Mouse (Mus musculus) kidney, adult 11 months (tissue): ENCODE results near the gene Surf2.

Experiments used
- DNase-seq: peaks from one replicate; pipeline ENCODE4 v3.0.0; 2022

Surf2 gene

DNA sequence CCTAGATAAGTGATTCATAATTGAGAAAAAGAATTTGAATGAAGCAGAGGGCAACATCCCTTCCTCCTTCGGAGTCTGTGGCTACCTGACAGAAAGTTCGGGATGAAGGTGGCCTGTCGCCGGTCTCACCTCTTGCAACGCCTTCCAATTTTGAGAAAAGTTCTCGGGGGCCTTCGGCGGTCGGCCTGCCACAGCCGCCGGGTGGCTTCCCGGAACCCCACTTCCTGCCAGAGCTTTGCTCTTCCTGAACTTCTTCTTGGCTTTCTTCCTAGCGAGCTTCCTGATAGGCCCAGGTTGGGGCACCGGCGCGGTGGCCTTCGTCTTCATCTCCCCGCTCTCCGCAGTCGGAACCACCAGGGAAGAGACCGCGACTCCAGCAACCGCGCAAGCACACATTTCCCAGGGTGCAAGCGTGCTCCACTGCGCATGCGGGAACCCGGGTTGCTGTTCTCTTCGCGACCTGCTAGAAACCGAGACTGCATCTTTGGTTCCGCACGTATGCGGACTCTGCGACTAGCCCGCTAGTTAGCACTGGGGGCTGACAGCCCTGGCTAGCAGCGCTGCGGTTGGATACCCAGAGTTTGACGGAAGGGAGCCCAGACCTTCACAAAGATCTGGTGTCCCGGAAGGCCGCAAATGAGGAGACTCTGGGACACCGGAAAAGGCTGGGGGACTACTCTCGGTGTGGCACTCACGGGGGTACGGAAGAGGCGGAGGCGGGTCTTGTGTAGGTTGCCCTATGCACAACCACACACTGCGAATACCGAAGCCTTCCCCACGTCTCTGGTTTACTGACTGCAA lies 48.0 kb downstream of the Surf2 start, which contains the start of gene Rexo4:
Rexo4 (minus strand) TSS at position 464 of the 801 bp plus-strand sequence.
- peak; percentile 90 for DNase-seq

DNA sequence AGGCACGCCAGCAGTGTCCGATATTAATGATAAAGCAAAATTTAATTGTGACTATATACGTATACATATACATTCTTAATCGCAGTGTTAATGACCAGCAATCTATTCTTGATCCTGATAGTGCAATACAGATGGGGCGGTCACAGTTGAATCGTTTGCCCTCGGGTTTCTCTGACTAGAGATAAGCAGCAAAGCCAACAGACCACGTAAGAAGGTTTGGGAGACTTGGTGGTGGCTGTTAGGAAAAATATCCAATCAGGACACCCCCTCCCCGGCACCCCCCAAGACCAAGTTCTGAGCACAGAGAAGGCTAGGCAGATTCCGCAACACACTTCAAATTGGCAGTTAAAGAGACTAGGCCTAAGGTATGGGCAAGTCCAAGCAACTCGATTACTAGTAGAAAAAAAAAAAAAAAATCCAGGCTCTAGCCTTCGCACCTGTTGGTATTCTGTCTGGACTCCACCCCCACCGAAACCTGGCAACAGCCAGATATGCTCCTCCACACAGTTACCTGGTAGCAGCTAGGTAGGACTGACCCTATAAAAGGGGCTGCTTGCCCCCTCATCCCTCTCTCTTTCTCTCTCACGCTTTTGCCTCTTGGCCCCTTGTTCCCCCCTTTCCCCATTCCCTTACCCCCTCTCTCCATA lies 48.7 kb downstream of the Surf2 start:
- no peak for DNase-seq

DNA sequence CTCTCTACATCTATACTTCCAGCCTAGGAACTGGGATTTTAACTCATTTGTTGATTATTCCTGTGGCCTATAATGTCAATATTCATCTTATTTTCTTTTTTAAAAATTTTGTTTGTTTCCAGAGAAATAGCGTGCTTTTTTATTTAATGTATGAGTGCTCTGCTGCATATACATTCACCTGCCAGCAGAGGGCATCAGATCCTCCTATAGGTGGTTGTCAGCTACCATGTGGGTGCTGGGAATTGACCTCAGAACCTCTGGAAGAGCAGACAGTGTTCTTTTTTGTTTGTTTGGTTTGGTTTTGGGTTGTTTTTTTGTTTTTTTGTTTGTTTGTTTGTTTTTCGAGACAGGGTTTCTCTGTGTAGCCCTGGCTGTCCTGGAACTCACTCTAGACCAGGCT lies 51.1 kb downstream of the Surf2 start:
- no peak for DNase-seq
